In the genomic region with DNA sequence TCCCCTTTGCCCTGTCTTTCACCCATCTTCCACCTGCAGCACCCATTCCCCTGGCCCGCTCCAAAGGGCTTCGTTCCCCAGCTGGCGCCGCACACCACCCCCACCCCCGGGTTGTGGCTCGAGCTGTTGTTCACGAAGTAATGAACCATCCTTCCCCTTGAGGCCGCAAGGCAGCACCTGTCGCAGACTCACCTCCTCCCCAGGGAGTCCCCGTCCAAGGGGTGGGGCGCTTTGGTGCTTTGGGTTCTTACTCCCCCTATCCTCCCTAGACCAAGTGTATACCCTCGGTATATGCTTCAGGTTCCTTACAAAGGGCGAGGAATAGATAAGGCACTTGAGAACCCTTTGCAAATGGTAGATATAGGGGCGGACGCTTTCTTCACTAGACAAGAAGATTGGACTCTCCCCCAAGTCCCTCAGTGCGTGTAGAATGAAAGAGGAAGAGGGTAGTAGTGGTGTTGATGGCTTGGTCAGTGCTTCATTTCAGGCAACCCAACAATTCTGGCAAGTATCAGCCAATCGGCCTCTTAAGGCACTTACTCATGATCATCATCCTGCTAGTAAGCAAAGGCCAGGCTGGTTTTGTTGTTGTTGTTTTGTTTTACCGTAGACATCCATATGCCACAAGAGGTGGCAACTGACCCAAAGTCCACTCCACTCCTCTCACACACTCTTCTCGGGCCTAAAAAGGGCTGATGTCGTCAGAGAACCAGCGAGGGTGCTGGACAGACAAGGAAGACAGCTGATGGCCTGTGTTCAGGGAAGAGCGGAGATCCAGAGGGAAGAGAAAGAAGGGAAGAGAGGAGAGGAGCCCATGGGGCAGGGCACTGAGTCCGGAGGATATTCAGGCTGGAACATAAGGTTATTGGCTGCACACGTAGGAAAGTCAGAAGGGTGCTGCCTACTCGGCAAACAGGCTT, we compare ENCODE assay signal across 8 mouse cellular contexts. TPM values are rescaled to one million over a fixed set of nuclear protein-coding genes. Genes with fewer than 3 reads are reported as not detected.
DNase-seq lines count a peak whose midpoint lies in the region; ATAC-seq lines count a peak whose summit lies in the region.

No protein-coding gene starts in this region.

- WGBS in heart, embryonic 16.5 days, result 37% methylated on average over 25 of the region's 25 CpGs
- WGBS in liver, embryonic 12.5 days (ENCODE audit: insufficient replicate concordance), result 14% methylated on average over 25 of the region's 25 CpGs

- H3K9me3 ChIP-seq in heart, embryonic 16.5 days (replicated peaks; ENCODE audit: control insufficient read depth, low read length), result no peaks in the 10 kb centered on the region
- no peaks in the 10 kb centered on the region for H3K9me3 ChIP-seq in liver, embryonic 12.5 days (replicated peaks)

- H3K27ac ChIP-seq in heart, embryonic 16.5 days (ENCODE audit: low read length), result peak overlapping the region; percentile 96
- H3K27ac ChIP-seq in liver, embryonic 12.5 days, result peak overlapping the region; percentile 92

- no peak for ATAC-seq in heart, embryonic 16.5 days (replicated peaks; ENCODE audit: extremely low read depth, insufficient read depth, low FRiP score)
- ATAC-seq in liver, embryonic 12.5 days, result peak; percentile 63

- H3K27me3 ChIP-seq in heart, embryonic 16.5 days (ENCODE audit: control insufficient read depth, insufficient read depth, low read length), result no peaks in the 10 kb centered on the region
- no peaks in the 10 kb centered on the region for H3K27me3 ChIP-seq in liver, embryonic 12.5 days (replicated peaks)

- H3K4me1 ChIP-seq in heart, embryonic 16.5 days (ENCODE audit: control insufficient read depth, insufficient read depth, low read length), result peaks cover 43% of the 10 kb centered on the region
- H3K4me1 ChIP-seq in liver, embryonic 12.5 days, result peaks cover 75% of the 10 kb centered on the region

- H3K4me3 ChIP-seq in heart, embryonic 16.5 days (ENCODE audit: low read length), result peak overlapping the region; percentile 76
- peak overlapping the region; percentile 80 for H3K4me3 ChIP-seq in liver, embryonic 12.5 days

- H3K4me2 ChIP-seq in heart, embryonic 16.5 days (ENCODE audit: low read depth, low read length), result peak overlapping the region; percentile 80
- H3K4me2 ChIP-seq in liver, embryonic 12.5 days, result peak overlapping the region; percentile 99

- peak; percentile 27 for DNase-seq in kidney, adult 18-20 months
- DNase-seq in kidney, adult 8-10 months, result no peak
- DNase-seq in c-Kit-negative CD71-positive TER-119-positive erythroid progenitor cells, embryonic 14.5 days (ENCODE audit: low read depth, low spot score), result peak; percentile 43
- peak; percentile 28 for DNase-seq in neural tube, embryonic 10.5 days (ENCODE audit: extremely low spot score, low spot score)
- DNase-seq in left cerebral cortex, adult 18-20 months (ENCODE audit: low spot score in 2 of 2), result no peak
- DNase-seq in frontal cortex, postnatal 25 days (ENCODE audit: low spot score in 2 of 2), result no peak

- H3K9ac ChIP-seq in heart, embryonic 16.5 days (ENCODE audit: low read length), result peak overlapping the region; percentile 87
- H3K9ac ChIP-seq in liver, embryonic 12.5 days, result peak overlapping the region; percentile 89

- peaks cover 15% of the 10 kb centered on the region for H3K36me3 ChIP-seq in heart, embryonic 16.5 days (ENCODE audit: control insufficient read depth, insufficient read depth)
- peaks cover 25% of the 10 kb centered on the region for H3K36me3 ChIP-seq in liver, embryonic 12.5 days

RNA-seq across cellular contexts. Expression of gene Myo1c, which starts 4.4 kb away (rescaled TPM):
- 72.4 and 83.8 TPM in 2 replicates for polyA plus RNA-seq in heart, embryonic 16.5 days (2015; fragmentation: Nextera tagmentation; extraction: Ambion mirVana)
- polyA plus RNA-seq in liver, embryonic 12.5 days (2016; fragmentation: Nextera tagmentation; extraction: Ambion mirVana), result 34.6 and 35.5 TPM in 2 replicates
- total RNA-seq in left cerebral cortex, adult 18-20 months (2021), result 10 to 100 TPM; 20.9 to 25.1 TPM

RNA-seq across cellular contexts. Expression of gene Inpp5k, which starts 23.9 kb away (rescaled TPM):
- 29.1 and 31.1 TPM in 2 replicates for polyA plus RNA-seq in heart, embryonic 16.5 days (2015; fragmentation: Nextera tagmentation; extraction: Ambion mirVana)
- 15.0 and 15.8 TPM in 2 replicates for polyA plus RNA-seq in liver, embryonic 12.5 days (2016; fragmentation: Nextera tagmentation; extraction: Ambion mirVana)
- 10 to 100 TPM; 36.1 to 36.6 TPM for total RNA-seq in left cerebral cortex, adult 18-20 months (2021)

RNA-seq across cellular contexts. Expression of gene Crk, which starts 24.3 kb away (rescaled TPM):
- 99.6 and 101 TPM in 2 replicates for polyA plus RNA-seq in heart, embryonic 16.5 days (2015; fragmentation: Nextera tagmentation; extraction: Ambion mirVana)
- 50.2 and 53.6 TPM in 2 replicates for polyA plus RNA-seq in liver, embryonic 12.5 days (2016; fragmentation: Nextera tagmentation; extraction: Ambion mirVana)
- total RNA-seq in left cerebral cortex, adult 18-20 months (2021), result 100 to 1,000 TPM; 126 to 132 TPM

Comparison
In these comparisons a context has a peak if more than half of its experiments do, and no peak if none do; other contexts are left out.
1. DNase-seq: peak in kidney, adult 18-20 months (single experiment), c-Kit-negative CD71-positive TER-119-positive erythroid progenitor cells, embryonic 14.5 days (single experiment) and neural tube, embryonic 10.5 days (single experiment); none in kidney, adult 8-10 months (0 of 2), left cerebral cortex, adult 18-20 months (0 of 2) and frontal cortex, postnatal 25 days (0 of 2).